Mouse (Mus musculus) neural tube, embryonic 15.5 days (tissue): ENCODE measurements around the gene Oasl2. TPM values are rescaled to one million over a fixed set of nuclear protein-coding genes. Genes with fewer than 3 reads are reported as not detected.

Source experiments
- microRNA-seq: library from miRNA; unstranded; fragments of <30 nt; microRNA quantifications from one replicate; pipeline ENCODE4, GENCODE M21; 2017
- polyA plus RNA-seq: library from polyadenylated mRNA; unstranded; fragments of >200 nt; fragmentation: Nextera tagmentation; extraction: Ambion mirVana; gene quantifications from 2 replicates; pipeline ENCODE4 v1.2.1, GENCODE M21; 2015

Gene Oasl2
- polyA plus RNA-seq, 1 experiment from 2014 or later: 4.2 TPM

Small RNA genes within 50 kb of the gene (microRNA-seq; reads per million reads assigned to microRNA genes)
- 4.5 reads per million, percentile 17 among the genes with 10 or more reads in this experiment for gene Mir6240

Other genes with a start within 250 kb of the Oasl2 start
- 1.4 and 1.6 TPM in 2 replicates for gene Trpv4, start 238.5 kb upstream of the Oasl2 start, polyA plus RNA-seq
- gene Gltp, start 206.0 kb upstream of the Oasl2 start, polyA plus RNA-seq: 39.2 and 69.0 TPM in 2 replicates
- gene Tchp, start 189.2 kb upstream of the Oasl2 start, polyA plus RNA-seq: 14.1 and 15.6 TPM in 2 replicates
- 30.3 and 41.1 TPM in 2 replicates for gene Ankrd13a, start 122.3 kb upstream of the Oasl2 start, polyA plus RNA-seq
- 47.7 and 53.4 TPM in 2 replicates for gene Git2, start 121.4 kb upstream of the Oasl2 start, polyA plus RNA-seq
- 254 and 302 TPM in 2 replicates for gene 1500011B03Rik, start 73.5 kb upstream of the Oasl2 start, polyA plus RNA-seq
- not detected in 2 replicates for gene 4930519G04Rik, start 43.3 kb upstream of the Oasl2 start, polyA plus RNA-seq
- 2.0 and 2.1 TPM in 2 replicates for gene Gm9936, start 38.3 kb upstream of the Oasl2 start, polyA plus RNA-seq
- gene Oasl1, start 26.3 kb downstream of the Oasl2 start, polyA plus RNA-seq: 0.79 and 1.2 TPM in 2 replicates
- 138 and 147 TPM in 2 replicates for gene 2210016L21Rik, start 45.2 kb downstream of the Oasl2 start, polyA plus RNA-seq
- 0.05 and 1.6 TPM in 2 replicates for gene Hnf1a, start 74.2 kb downstream of the Oasl2 start, polyA plus RNA-seq
- 18.2 and 30.9 TPM in 2 replicates for gene Sppl3, start 114.2 kb downstream of the Oasl2 start, polyA plus RNA-seq
- gene Gm10401, start 201.4 kb downstream of the Oasl2 start, polyA plus RNA-seq: 36.7 and 40.5 TPM in 2 replicates
- 22.2 and 35.9 TPM in 2 replicates for gene Acads, start 222.4 kb downstream of the Oasl2 start, polyA plus RNA-seq
- 31.1 and 31.8 TPM in 2 replicates for gene Unc119b, start 238.0 kb downstream of the Oasl2 start, polyA plus RNA-seq